Mouse (Mus musculus) hindbrain, postnatal 0 days (tissue): Measurements from ENCODE around the gene Apbb2. TPM values are rescaled to one million over a fixed set of nuclear protein-coding genes. Genes with fewer than 3 reads are reported as not detected.

Source experiments
- ATAC-seq: fragments of 200-750 bp; cut with Nextera tagmentation; 2 replicates; pipeline ENCODE4 v1.8.0; 2017; ENCODE audit warnings: mild to moderate bottlenecking, moderate TSS enrichment, moderate library complexity
- DNase-seq: peaks from one replicate; pipeline ENCODE4 v3.0.0-alpha.2; 2015; ENCODE audit warnings: low spot score
- H3K27ac ChIP-seq: fragments of 300-500 bp; sonication (generic); 2 replicates; pipeline ENCODE4 v1.5.1; 2014; ENCODE audit warnings: mild to moderate bottlenecking
- H3K27me3 ChIP-seq: fragments of 300-500 bp; sonication (generic); 2 replicates; pipeline ENCODE4 v1.6.1; 2014; ENCODE audit warnings: low read length, mixed read lengths; ENCODE audit not compliant: insufficient read depth
- H3K36me3 ChIP-seq: fragments of 300-500 bp; sonication (generic); 2 replicates; pipeline ENCODE4 v1.6.1; 2014; ENCODE audit warnings: low read length, mixed read lengths; ENCODE audit not compliant: insufficient read depth
- H3K4me1 ChIP-seq: fragments of 300-500 bp; sonication (generic); 2 replicates; pipeline ENCODE4 v1.6.1; 2014; ENCODE audit warnings: antibody characterized with exemption, low read length, mixed read lengths; ENCODE audit not compliant: insufficient read depth
- H3K4me2 ChIP-seq: fragments of 300-500 bp; sonication (generic); 2 replicates; pipeline ENCODE4 v1.6.1; 2014; ENCODE audit warnings: low read depth, mild to moderate bottlenecking, low read length, moderate library complexity, mixed read lengths
- H3K4me3 ChIP-seq: fragments of 300-500 bp; sonication (generic); 2 replicates; pipeline ENCODE4 v1.5.1; 2014; ENCODE audit warnings: low read length
- H3K9ac ChIP-seq: fragments of 300-500 bp; sonication (generic); replicated peaks from 2 replicates; pipeline ENCODE4 v1.6.1; 2014; ENCODE audit warnings: mild to moderate bottlenecking, low read length, moderate library complexity, mixed read lengths
- H3K9me3 ChIP-seq: fragments of 300-500 bp; sonication (generic); 2 replicates; pipeline ENCODE4 v1.6.1; 2016; ENCODE audit warnings: low read length, mixed read lengths
- CTCF ChIP-seq: IDR thresholded peaks from 2 replicates; pipeline ENCODE4 v1.5.1; 2016; ENCODE audit warnings: antibody characterized with exemption, control low read depth, low read depth
- WGBS: fragments of 180-500 bp; shearing (Covaris S2); extraction: QIAGEN DNeasy Blood & Tissue Kit; methylation state at CpG from one replicate; pipeline ENCODE4 v1.1.7; 2014; 5-methylcytosine and 5-hydroxymethylcytosine counted together
- polyA plus RNA-seq: library from polyadenylated mRNA; unstranded; fragments of >200 nt; fragmentation: Nextera tagmentation; extraction: Ambion mirVana; gene quantifications from 2 replicates; pipeline ENCODE4 v1.2.1, GENCODE M21; 2015
- total RNA-seq: library from RNA; depleted of rRNA; stranded (reverse); fragments of >200 nt; gene quantifications from 2 replicates; pipeline ENCODE4 v1.2.3, GENCODE M21; 2014

Apbb2 gene
- total and polyA plus RNA-seq, 2 experiments from 2014 or later, result 72.1 to 76.9 TPM

DNA sequence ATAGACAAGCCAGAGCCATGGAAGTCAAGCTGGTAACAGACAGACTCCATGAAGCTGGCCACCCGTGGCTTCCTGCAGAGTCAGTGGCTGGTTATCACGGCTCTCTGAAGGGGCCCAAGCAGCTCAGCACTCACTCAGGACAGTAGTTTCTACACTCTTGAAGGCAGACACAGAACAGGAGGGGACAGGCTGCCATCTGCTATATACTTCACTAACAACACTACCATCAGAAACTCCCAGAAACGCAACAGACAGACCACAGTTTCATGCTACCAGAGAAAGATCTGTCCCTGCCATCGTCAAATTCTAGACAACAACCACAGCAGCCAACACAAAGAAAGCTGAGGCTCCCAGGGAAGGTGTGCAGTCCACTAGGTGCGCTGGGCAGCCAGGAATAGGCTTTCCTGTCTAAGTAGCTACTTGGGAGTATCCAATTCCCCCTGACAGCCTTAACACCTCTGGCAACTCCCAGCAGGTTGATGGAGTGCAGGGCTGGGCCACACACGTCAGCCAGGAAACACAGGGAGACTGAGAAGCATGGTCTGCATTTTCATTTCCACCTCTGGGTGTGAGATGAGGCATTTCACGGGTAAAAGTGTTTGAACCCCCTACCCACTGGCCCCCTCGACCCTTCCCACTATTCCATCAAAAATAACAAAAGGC lies 81.8 kb downstream of the Apbb2 start:
- Histone ChIP-seq H3K27me3 (no peaks in the 10 kb centered on the region), H3K9ac (no peak overlapping the region), H3K9me3 (no peaks in the 10 kb centered on the region), H3K4me3 (no peak overlapping the region), H3K27ac (no peak overlapping the region), H3K4me1 (peaks cover 5% of the 10 kb centered on the region; the same call in 1 of the 2 replicates), H3K36me3 (no peaks in the 10 kb centered on the region), H3K4me2 (no peak overlapping the region)
- peak; percentile 18; the same call in 1 of the 2 replicates for ATAC-seq
- WGBS, result 46% methylated on average over 8 of the region's 8 CpGs
- DNase-seq, result no peak
- TF ChIP-seq CTCF, result no peak

DNA sequence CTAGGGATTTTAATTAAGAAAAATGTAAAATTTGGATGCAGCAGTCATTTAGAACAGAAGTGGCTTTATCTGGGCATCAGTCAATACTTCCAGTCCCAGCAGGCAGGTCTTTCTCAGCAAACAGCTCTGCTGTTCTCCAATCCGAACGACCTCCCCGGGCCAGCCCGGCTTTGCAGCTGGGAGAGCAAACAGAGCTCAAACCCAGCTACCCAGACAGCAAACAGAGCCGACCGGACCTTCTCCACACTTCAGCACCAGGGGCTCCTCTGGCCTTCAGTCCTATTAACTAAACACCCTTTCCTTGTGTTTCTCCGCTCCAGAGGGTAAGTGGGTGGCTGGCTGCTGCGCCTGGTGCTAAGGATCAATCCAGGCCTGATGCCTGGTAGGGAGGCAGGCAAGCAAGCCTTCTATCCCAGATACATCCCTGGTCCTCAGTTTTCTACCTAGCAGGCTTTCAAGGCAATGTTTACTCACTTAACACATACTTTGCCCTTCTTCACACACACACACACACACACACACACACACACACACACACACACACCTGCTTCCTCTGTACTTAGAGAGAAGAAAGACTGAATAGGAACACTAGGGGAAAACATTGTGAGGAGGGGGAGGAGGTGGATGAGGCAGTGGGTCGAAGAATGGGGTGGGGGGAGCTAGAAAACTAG lies 82.9 kb downstream of the Apbb2 start:
- no peak for ATAC-seq
- WGBS, result 51% methylated on average over 9 of the region's 9 CpGs
- no peak overlapping the region for H3K4me3 ChIP-seq
- peaks cover 5% of the 10 kb centered on the region; the same call in 1 of the 2 replicates for H3K4me1 ChIP-seq
- H3K27me3 ChIP-seq, result no peaks in the 10 kb centered on the region
- H3K9ac ChIP-seq, result no peak overlapping the region
- H3K27ac ChIP-seq, result no peak overlapping the region
- H3K4me2 ChIP-seq, result no peak overlapping the region
- H3K36me3 ChIP-seq, result no peaks in the 10 kb centered on the region
- H3K9me3 ChIP-seq, result no peaks in the 10 kb centered on the region
- no peak for DNase-seq
- no peak for TF ChIP-seq CTCF

GRCm38 (mm10) chr5:66533711-66534425 lies 84.7 kb downstream of the Apbb2 start:
- Histone ChIP-seq H3K4me2 (no peak overlapping the region), H3K4me1 (peaks cover 5% of the 10 kb centered on the region; the same call in 1 of the 2 replicates), H3K36me3 (no peaks in the 10 kb centered on the region), H3K27me3 (no peaks in the 10 kb centered on the region), H3K9ac (no peak overlapping the region), H3K9me3 (no peaks in the 10 kb centered on the region), H3K27ac (no peak overlapping the region), H3K4me3 (no peak overlapping the region)
- ATAC-seq, result no peak
- TF ChIP-seq CTCF, result no peak
- WGBS, result 94% methylated on average over 14 of the region's 14 CpGs
- DNase-seq, result no peak

- Histone ChIP-seq H3K27ac (no peak overlapping the region), H3K9me3 (no peaks in the 10 kb centered on the region), H3K9ac (no peak overlapping the region), H3K4me1 (peaks cover 5% of the 10 kb centered on the region; the same call in 1 of the 2 replicates), H3K27me3 (no peaks in the 10 kb centered on the region), H3K36me3 (no peaks in the 10 kb centered on the region), H3K4me3 (no peak overlapping the region), H3K4me2 (no peak overlapping the region)
- DNase-seq (no peak), ATAC-seq (no peak)
- no peak for TF ChIP-seq CTCF
- WGBS, result 54% methylated on average over 6 of the region's 6 CpGs
These were observed 85.8 kb downstream of the Apbb2 start for GRCm38 (mm10) chr5:66532827-66533226.

DNA sequence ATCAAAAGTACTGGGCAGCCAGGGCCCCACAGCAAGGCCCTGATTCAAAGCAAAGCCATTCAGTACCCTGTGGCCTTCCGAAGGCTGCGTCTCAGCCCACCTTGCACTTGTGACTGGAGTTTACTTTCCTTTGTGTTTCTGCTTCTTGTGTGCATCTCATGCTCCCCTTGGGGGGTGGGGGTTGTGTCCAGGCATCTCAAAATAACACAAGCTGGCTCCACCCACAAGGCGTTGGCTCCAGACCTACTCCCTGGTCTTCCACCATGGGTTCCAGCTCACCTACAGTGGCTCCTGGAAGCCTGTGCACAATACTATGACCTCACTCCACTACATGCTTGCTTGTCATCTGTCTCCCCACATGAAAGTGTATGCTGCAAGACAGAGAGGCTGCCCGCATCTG lies 88.2 kb downstream of the Apbb2 start:
- Histone ChIP-seq H3K4me3 (no peak overlapping the region), H3K36me3 (no peaks in the 10 kb centered on the region), H3K9ac (no peak overlapping the region), H3K9me3 (no peaks in the 10 kb centered on the region), H3K4me2 (no peak overlapping the region), H3K27ac (no peak overlapping the region), H3K4me1 (no peaks in the 10 kb centered on the region), H3K27me3 (no peaks in the 10 kb centered on the region)
- WGBS, result 89% methylated on average over 4 of the region's 4 CpGs
- no peak for TF ChIP-seq CTCF
- DNase-seq, result no peak
- ATAC-seq, result no peak

GRCm38 (mm10) chr5:66529631-66530030 lies 89.0 kb downstream of the Apbb2 start:
- no peak overlapping the region for H3K27ac ChIP-seq
- H3K9me3 ChIP-seq, result no peaks in the 10 kb centered on the region
- H3K4me3 ChIP-seq, result no peak overlapping the region
- no peak overlapping the region for H3K9ac ChIP-seq
- H3K27me3 ChIP-seq, result no peaks in the 10 kb centered on the region
- 92% methylated on average over 7 of the region's 7 CpGs for WGBS
- no peak overlapping the region for H3K4me2 ChIP-seq
- ATAC-seq, result no peak
- no peaks in the 10 kb centered on the region for H3K36me3 ChIP-seq
- H3K4me1 ChIP-seq, result no peaks in the 10 kb centered on the region
- DNase-seq, result no peak
- no peak for TF ChIP-seq CTCF

GRCm38 (mm10) chr5:66528567-66528966 lies 90.0 kb downstream of the Apbb2 start:
- DNase-seq (no peak), ATAC-seq (no peak)
- Histone ChIP-seq H3K27me3 (no peaks in the 10 kb centered on the region), H3K36me3 (no peaks in the 10 kb centered on the region), H3K4me3 (no peak overlapping the region), H3K9me3 (no peaks in the 10 kb centered on the region), H3K4me1 (peaks cover 3% of the 10 kb centered on the region; the same call in 1 of the 2 replicates), H3K4me2 (no peak overlapping the region), H3K27ac (no peak overlapping the region), H3K9ac (no peak overlapping the region)
- WGBS, result 46% methylated on average over 7 of the region's 7 CpGs
- no peak for TF ChIP-seq CTCF
